Mouse (Mus musculus) midbrain, embryonic 10.5 days (tissue): Measurements from ENCODE around the gene Ppm1n. TPM values are rescaled to one million over a fixed set of nuclear protein-coding genes. Genes with fewer than 3 reads are reported as not detected.
"Not testable (repeated sequence)": the region's sequence is repeated elsewhere in the genome, so short reads cannot be mapped to it uniquely, and the experiment has no call there.

Experiments used
- DNase-seq: peaks from one replicate; pipeline ENCODE4 v3.0.0-alpha.2; 2017; ENCODE audit warnings: low spot score
- H3K27ac ChIP-seq: fragments of 300-500 bp; sonication (generic); replicated peaks from 2 replicates; pipeline ENCODE4 v1.5.1; 2016; ENCODE audit warnings: mild to moderate bottlenecking
- H3K27me3 ChIP-seq: fragments of 300-500 bp; sonication (generic); 2 replicates; pipeline ENCODE4 v1.6.1; 2016; ENCODE audit warnings: low read depth, mild to moderate bottlenecking; ENCODE audit not compliant: poor library complexity, severe bottlenecking
- H3K36me3 ChIP-seq: fragments of 300-500 bp; sonication (generic); 2 replicates; pipeline ENCODE4 v1.6.1; 2016; ENCODE audit warnings: mild to moderate bottlenecking, moderate library complexity
- H3K4me1 ChIP-seq: fragments of 300-500 bp; sonication (generic); 2 replicates; pipeline ENCODE4 v1.6.1; 2016
- H3K4me3 ChIP-seq: fragments of 300-500 bp; sonication (generic); 2 replicates; pipeline ENCODE4 v1.5.1; 2016; ENCODE audit warnings: mild to moderate bottlenecking, moderate library complexity
- H3K9me3 ChIP-seq: fragments of 300-500 bp; sonication (generic); replicated peaks from 2 replicates; pipeline ENCODE4 v1.6.1; 2016; ENCODE audit warnings: mild to moderate bottlenecking
- whole genome bisulfite sequencing: fragments of 180-500 bp; shearing (Covaris S2); methylation state at CpG from one replicate; pipeline ENCODE4 v1.1.7; 2016; 5-methylcytosine and 5-hydroxymethylcytosine counted together
- polyA plus RNA-seq: library from polyadenylated mRNA; unstranded; fragments of >200 nt; fragmentation: Nextera tagmentation; extraction: Ambion mirVana; gene quantifications from 2 replicates; pipeline ENCODE4 v1.2.1, GENCODE M21; 2016

The Ppm1n gene
- polyA plus RNA-seq, 1 experiment from 2014 or later: 0.36 TPM

GRCm38 (mm10) chr7:19290969-19291596 is 11.2 kb upstream of the Ppm1n start:
- Histone ChIP-seq H3K4me1 (peaks cover 29% of the 10 kb centered on the region), H3K27me3 (no peaks in the 10 kb centered on the region), H3K36me3 (peaks cover 55% of the 10 kb centered on the region), H3K27ac (peak overlapping the region; percentile 81), H3K4me3 (peak overlapping the region; percentile 48), H3K9me3 (no peaks in the 10 kb centered on the region)
- 0% methylated on average over 20 of the region's 20 CpGs for WGBS
- DNase-seq: peak; percentile 68

- H3K4me3 ChIP-seq: no peak overlapping the region
- peak; percentile 52 for DNase-seq
- no peak overlapping the region for H3K27ac ChIP-seq
- H3K27me3 ChIP-seq: peaks cover 25% of the 10 kb centered on the region
- H3K4me1 ChIP-seq: peaks cover 20% of the 10 kb centered on the region
- peaks cover 32% of the 10 kb centered on the region for H3K36me3 ChIP-seq
- no peaks in the 10 kb centered on the region for H3K9me3 ChIP-seq
- WGBS: 27% methylated on average over 4 of the region's 4 CpGs
Measured at GRCm38 (mm10) chr7:19284763-19285162, 4.9 kb upstream of the Ppm1n start.

GRCm38 (mm10) chr7:19283406-19283804 is 3.5 kb upstream of the Ppm1n start:
- WGBS: 41% methylated on average over 14 of the region's 14 CpGs
- Histone ChIP-seq H3K4me1 (peaks cover 29% of the 10 kb centered on the region), H3K9me3 (no peaks in the 10 kb centered on the region), H3K36me3 (peaks cover 22% of the 10 kb centered on the region), H3K4me3 (peak overlapping the region; percentile 92), H3K27ac (peak overlapping the region; percentile 94), H3K27me3 (peaks cover 39% of the 10 kb centered on the region)
- DNase-seq: no peak

GRCm38 (mm10) chr7:19282791-19283405 is 3.0 kb upstream of the Ppm1n start:
- WGBS: 1% methylated on average over 35 of the region's 35 CpGs
- Histone ChIP-seq H3K9me3 (no peaks in the 10 kb centered on the region), H3K4me1 (peaks cover 29% of the 10 kb centered on the region), H3K27ac (peak overlapping the region; percentile 94), H3K36me3 (peaks cover 17% of the 10 kb centered on the region), H3K27me3 (peaks cover 44% of the 10 kb centered on the region), H3K4me3 (peak overlapping the region; percentile 92)
- DNase-seq: peak; percentile 74

GRCm38 (mm10) chr7:19282385-19282784 is 2.5 kb upstream of the Ppm1n start, which contains the start of gene Rtn2:
Gene Rtn2, plus strand, starts transcription at chr7:19282624.
- Histone ChIP-seq H3K27ac (peak within 1 kb of the TSS; percentile 94), H3K4me3 (peak within 1 kb of the TSS; percentile 92), H3K27me3 (peaks cover 49% of the 10 kb centered on the region), H3K36me3 (peaks cover 13% of the 10 kb centered on the region), H3K4me1 (peaks cover 29% of the 10 kb centered on the region), H3K9me3 (no peaks in the 10 kb centered on the region)
- DNase-seq: peak; percentile 90
- WGBS: under 1% methylated on average over 37 of the region's 37 CpGs

GRCm38 (mm10) chr7:19281680-19282304 is 1.9 kb upstream of the Ppm1n start:
- H3K9me3 ChIP-seq, DNase-seq, H3K27ac ChIP-seq, H3K36me3 ChIP-seq: not testable (repeated sequence)
- H3K27me3 ChIP-seq: peaks cover 55% of the 10 kb centered on the region
- 43% methylated on average over 6 of the region's 6 CpGs for WGBS
- peak overlapping the region; percentile 92 for H3K4me3 ChIP-seq
- peaks cover 29% of the 10 kb centered on the region for H3K4me1 ChIP-seq

- Histone ChIP-seq H3K4me3 (peak overlapping the region; percentile 51), H3K4me1 (peaks cover 29% of the 10 kb centered on the region), H3K27ac (no peak overlapping the region; the same call in 1 of the 2 replicates), H3K9me3 (no peaks in the 10 kb centered on the region), H3K36me3 (no peaks in the 10 kb centered on the region), H3K27me3 (peaks cover 56% of the 10 kb centered on the region)
- WGBS: 3% methylated on average over 34 of the region's 34 CpGs
- DNase-seq: peak; percentile 24
Measured at GRCm38 (mm10) chr7:19279052-19279451, 812 bp downstream of the Ppm1n start.

GRCm38 (mm10) chr7:19276253-19276652 is 3.6 kb downstream of the Ppm1n start:
- no peak for DNase-seq
- H3K27me3 ChIP-seq: peaks cover 46% of the 10 kb centered on the region
- 57% methylated on average over 4 of the region's 4 CpGs for WGBS
- H3K9me3 ChIP-seq: no peaks in the 10 kb centered on the region
- no peaks in the 10 kb centered on the region for H3K36me3 ChIP-seq
- peaks cover 20% of the 10 kb centered on the region for H3K4me1 ChIP-seq
- no peak overlapping the region for H3K4me3 ChIP-seq
- no peak overlapping the region for H3K27ac ChIP-seq

GRCm38 (mm10) chr7:19272173-19272764 is 7.6 kb downstream of the Ppm1n start:
- peak; percentile 80 for DNase-seq
- peak overlapping the region; percentile 99 for H3K4me3 ChIP-seq
- under 1% methylated on average over 36 of the region's 36 CpGs for WGBS
- H3K4me1 ChIP-seq: peaks cover 33% of the 10 kb centered on the region
- no peaks in the 10 kb centered on the region for H3K9me3 ChIP-seq
- peaks cover 6% of the 10 kb centered on the region for H3K27me3 ChIP-seq
- peak overlapping the region; percentile 93 for H3K27ac ChIP-seq
- peaks cover 9% of the 10 kb centered on the region for H3K36me3 ChIP-seq

GRCm38 (mm10) chr7:19271238-19272172 is 8.4 kb downstream of the Ppm1n start, which contains the start of gene Vasp:
Gene Vasp, minus strand, starts transcription at chr7:19271817.
- peaks cover 10% of the 10 kb centered on the region for H3K36me3 ChIP-seq
- no peaks in the 10 kb centered on the region for H3K9me3 ChIP-seq
- peak within 1 kb of the TSS; percentile 93 for H3K27ac ChIP-seq
- peaks cover 39% of the 10 kb centered on the region for H3K4me1 ChIP-seq
- H3K4me3 ChIP-seq: peak within 1 kb of the TSS; percentile 99
- under 1% methylated on average over 62 of the region's 62 CpGs for WGBS
- peak; percentile 86 for DNase-seq
- H3K27me3 ChIP-seq: no peaks in the 10 kb centered on the region

- Histone ChIP-seq H3K27ac (peak overlapping the region; percentile 93), H3K4me1 (peaks cover 42% of the 10 kb centered on the region), H3K4me3 (peak overlapping the region; percentile 99), H3K36me3 (peaks cover 16% of the 10 kb centered on the region), H3K9me3 (no peaks in the 10 kb centered on the region), H3K27me3 (no peaks in the 10 kb centered on the region)
- DNase-seq: peak; percentile 21
- WGBS: under 1% methylated on average over 20 of the region's 21 CpGs
Measured at GRCm38 (mm10) chr7:19270509-19271237, 9.2 kb downstream of the Ppm1n start.
